Mouse (Mus musculus) forebrain, embryonic 16.5 days (tissue): ENCODE measurements around the gene Rtkn. TPM values are rescaled to one million over a fixed set of nuclear protein-coding genes. Genes with fewer than 3 reads are reported as not detected.

Experiments used
- ATAC-seq: fragments of 200-750 bp; cut with Nextera tagmentation; 2 replicates; pipeline ENCODE4 v1.8.0; 2017; ENCODE audit warnings: mild to moderate bottlenecking, moderate library complexity
- H3K27ac ChIP-seq: fragments of 300-500 bp; sonication (generic); 2 replicates; pipeline ENCODE4 v1.5.1; 2014; ENCODE audit warnings: low read length, control low read depth
- H3K27me3 ChIP-seq: fragments of 300-500 bp; sonication (generic); replicated peaks from 2 replicates; pipeline ENCODE4 v1.6.1; 2014; ENCODE audit warnings: low read length; ENCODE audit not compliant: control insufficient read depth, insufficient read depth
- H3K36me3 ChIP-seq: fragments of 300-500 bp; sonication (generic); 2 replicates; pipeline ENCODE4 v1.6.1; 2014; ENCODE audit not compliant: control insufficient read depth, insufficient read depth
- H3K4me1 ChIP-seq: fragments of 300-500 bp; sonication (generic); replicated peaks from 2 replicates; pipeline ENCODE4 v1.6.1; 2014; ENCODE audit warnings: low read length; ENCODE audit not compliant: control insufficient read depth, insufficient read depth
- H3K4me2 ChIP-seq: fragments of 300-500 bp; sonication (generic); 2 replicates; pipeline ENCODE4 v1.6.1; 2014; ENCODE audit warnings: mild to moderate bottlenecking, low read length, control low read depth
- H3K4me3 ChIP-seq: fragments of 300-500 bp; sonication (generic); replicated peaks from 2 replicates; pipeline ENCODE4 v1.5.1; 2014; ENCODE audit warnings: mild to moderate bottlenecking, low read length, control low read depth
- H3K9ac ChIP-seq: fragments of 300-500 bp; sonication (generic); replicated peaks from 2 replicates; pipeline ENCODE4 v1.6.1; 2014; ENCODE audit warnings: low read depth, low read length, control low read depth
- H3K9me3 ChIP-seq: fragments of 300-500 bp; sonication (generic); 2 replicates; pipeline ENCODE4 v1.6.1; 2016; ENCODE audit warnings: low read length; ENCODE audit not compliant: control insufficient read depth
- WGBS: fragments of 180-500 bp; shearing (Covaris S2); extraction: QIAGEN DNeasy Blood & Tissue Kit; methylation state at CpG from one replicate; pipeline ENCODE4 v1.1.7; 2014; 5-methylcytosine and 5-hydroxymethylcytosine counted together
- polyA plus RNA-seq: library from polyadenylated mRNA; unstranded; fragments of >200 nt; fragmentation: Nextera tagmentation; extraction: Ambion mirVana; gene quantifications from 2 replicates; pipeline ENCODE4 v1.2.1, GENCODE M21; 2015

The Rtkn gene
- polyA plus RNA-seq, 1 experiment from 2014 or later = 7.4 TPM

GRCm38 (mm10) chr6:83115682-83116372 is 19.4 kb upstream of the Rtkn start:
- Histone ChIP-seq H3K27me3 (no peaks in the 10 kb centered on the region), H3K4me2 (peak overlapping the region; percentile 97), H3K36me3 (peaks cover 13% of the 10 kb centered on the region; the same call in 1 of the 2 replicates), H3K4me1 (peaks cover 37% of the 10 kb centered on the region), H3K9me3 (no peaks in the 10 kb centered on the region), H3K27ac (peak overlapping the region; percentile 71), H3K9ac (peak overlapping the region; percentile 94), H3K4me3 (peak overlapping the region; percentile 90)
- ATAC-seq = peak; percentile 19
- WGBS = 2% methylated on average over 36 of the region's 48 CpGs

DNA sequence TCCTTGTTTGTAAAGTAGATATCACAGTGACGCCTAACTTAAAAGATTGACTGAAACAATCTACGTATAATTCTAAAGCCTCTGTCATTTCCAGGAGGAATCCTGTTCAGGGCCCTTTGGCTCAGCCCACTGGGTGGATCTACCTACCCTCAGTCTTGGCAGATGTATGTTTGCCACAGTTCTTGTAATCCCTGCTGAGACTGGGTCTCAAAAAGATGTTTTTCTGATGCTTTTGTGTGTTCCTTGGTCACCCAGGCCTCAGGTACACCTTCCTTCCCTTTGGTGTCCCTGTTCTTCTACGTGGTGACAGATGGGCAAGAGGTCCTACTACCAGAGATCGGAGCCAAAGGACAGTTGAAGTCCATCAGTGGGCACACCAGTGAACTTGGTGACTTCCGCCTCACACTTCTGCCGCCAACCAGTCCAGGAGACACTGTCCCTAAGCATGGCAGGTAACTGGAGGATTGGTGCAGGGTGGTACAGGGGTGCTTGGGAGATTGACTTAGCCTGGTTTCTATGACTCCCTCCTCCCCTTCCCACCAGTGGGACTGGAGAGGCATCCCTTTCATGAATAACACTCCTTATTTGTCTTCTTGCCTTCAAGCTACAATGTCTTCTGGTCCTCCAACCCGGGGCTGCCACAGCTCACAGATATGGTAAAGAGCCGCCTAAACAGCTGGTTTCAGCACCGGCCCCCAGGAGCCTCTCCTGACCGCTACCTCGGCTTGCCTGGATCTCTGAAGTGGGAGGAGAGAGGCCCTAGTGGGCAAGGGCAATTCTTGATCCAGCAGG is 18.7 kb upstream of the Rtkn start:
- no peaks in the 10 kb centered on the region for H3K27me3 ChIP-seq
- H3K9me3 ChIP-seq = no peaks in the 10 kb centered on the region
- H3K4me2 ChIP-seq = peak overlapping the region; percentile 97
- WGBS = 80% methylated on average over 11 of the region's 11 CpGs
- H3K4me1 ChIP-seq = peaks cover 37% of the 10 kb centered on the region
- peak overlapping the region; percentile 90 for H3K4me3 ChIP-seq
- H3K9ac ChIP-seq = peak overlapping the region; percentile 94
- no peak for ATAC-seq
- no peak overlapping the region for H3K27ac ChIP-seq
- peaks cover 13% of the 10 kb centered on the region; the same call in 1 of the 2 replicates for H3K36me3 ChIP-seq

DNA sequence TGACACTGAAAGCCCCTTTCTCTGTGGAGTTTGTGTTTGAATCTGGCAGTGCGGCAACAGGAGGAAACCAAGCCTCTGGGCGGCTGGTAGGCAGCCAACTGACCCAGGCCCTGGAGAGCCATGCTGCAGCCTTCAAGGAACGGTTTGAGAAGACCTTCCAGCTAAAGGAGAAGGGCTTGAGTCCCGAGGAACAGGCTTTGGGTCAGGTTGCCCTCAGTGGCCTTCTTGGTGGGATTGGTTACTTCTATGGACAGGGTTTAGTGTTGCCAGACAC is 18.2 kb upstream of the Rtkn start:
- peaks cover 13% of the 10 kb centered on the region; the same call in 1 of the 2 replicates for H3K36me3 ChIP-seq
- H3K4me1 ChIP-seq = peaks cover 37% of the 10 kb centered on the region
- no peak overlapping the region for H3K9ac ChIP-seq
- no peaks in the 10 kb centered on the region for H3K9me3 ChIP-seq
- H3K27me3 ChIP-seq = no peaks in the 10 kb centered on the region
- H3K4me3 ChIP-seq = no peak overlapping the region
- no peak overlapping the region for H3K27ac ChIP-seq
- no peak overlapping the region for H3K4me2 ChIP-seq
- 83% methylated on average over 4 of the region's 4 CpGs for WGBS
- ATAC-seq = no peak

DNA sequence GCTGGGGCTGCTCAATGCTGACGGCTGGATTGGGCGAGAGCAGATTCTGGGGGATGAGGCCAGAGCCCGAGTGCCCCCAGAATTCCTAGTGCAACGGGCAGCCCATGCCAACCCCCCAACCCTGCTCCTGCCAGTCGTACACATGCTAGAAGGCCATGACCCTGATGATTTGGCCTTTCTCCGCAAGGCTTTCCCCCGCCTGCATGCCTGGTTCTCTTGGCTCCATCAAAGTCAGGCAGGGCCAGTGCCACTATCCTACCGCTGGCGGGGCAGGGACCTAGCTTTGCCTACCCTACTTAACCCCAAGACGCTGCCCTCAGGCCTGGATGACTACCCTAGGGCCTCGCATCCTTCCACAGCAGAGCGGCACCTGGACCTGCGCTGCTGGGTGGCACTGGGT is 17.6 kb upstream of the Rtkn start:
- no peaks in the 10 kb centered on the region for H3K9me3 ChIP-seq
- no peaks in the 10 kb centered on the region for H3K27me3 ChIP-seq
- no peak for ATAC-seq
- 91% methylated on average over 13 of the region's 13 CpGs for WGBS
- H3K4me3 ChIP-seq = no peak overlapping the region
- peaks cover 41% of the 10 kb centered on the region for H3K4me1 ChIP-seq
- H3K4me2 ChIP-seq = no peak overlapping the region
- H3K9ac ChIP-seq = no peak overlapping the region
- no peak overlapping the region for H3K27ac ChIP-seq
- H3K36me3 ChIP-seq = peaks cover 13% of the 10 kb centered on the region; the same call in 1 of the 2 replicates

- H3K9ac ChIP-seq = no peak overlapping the region
- peaks cover 13% of the 10 kb centered on the region; the same call in 1 of the 2 replicates for H3K36me3 ChIP-seq
- ATAC-seq = no peak
- no peaks in the 10 kb centered on the region for H3K9me3 ChIP-seq
- H3K4me1 ChIP-seq = peaks cover 47% of the 10 kb centered on the region
- no peak overlapping the region for H3K4me2 ChIP-seq
- no peak overlapping the region for H3K27ac ChIP-seq
- no peaks in the 10 kb centered on the region for H3K27me3 ChIP-seq
- H3K4me3 ChIP-seq = no peak overlapping the region
- WGBS = 78% methylated on average over 11 of the region's 11 CpGs
Measured at GRCm38 (mm10) chr6:83118369-83118768, 16.9 kb upstream of the Rtkn start.

GRCm38 (mm10) chr6:83118825-83119733 is 16.2 kb upstream of the Rtkn start:
- H3K4me3 ChIP-seq = no peak overlapping the region
- peaks cover 54% of the 10 kb centered on the region for H3K4me1 ChIP-seq
- H3K9me3 ChIP-seq = no peaks in the 10 kb centered on the region
- WGBS = 83% methylated on average over 14 of the region's 14 CpGs
- no peaks in the 10 kb centered on the region for H3K27me3 ChIP-seq
- H3K27ac ChIP-seq = no peak overlapping the region
- H3K36me3 ChIP-seq = peaks cover 13% of the 10 kb centered on the region; the same call in 1 of the 2 replicates
- ATAC-seq = no peak
- no peak overlapping the region; the same call in 1 of the 2 replicates for H3K9ac ChIP-seq
- H3K4me2 ChIP-seq = no peak overlapping the region; the same call in 1 of the 2 replicates

- Histone ChIP-seq H3K27ac (no peak overlapping the region), H3K36me3 (peaks cover 13% of the 10 kb centered on the region; the same call in 1 of the 2 replicates), H3K27me3 (no peaks in the 10 kb centered on the region), H3K4me3 (no peak overlapping the region), H3K4me2 (peak overlapping the region; percentile 79), H3K4me1 (peaks cover 55% of the 10 kb centered on the region), H3K9me3 (no peaks in the 10 kb centered on the region), H3K9ac (peak overlapping the region; percentile 97)
- WGBS = 86% methylated on average over 7 of the region's 7 CpGs
- ATAC-seq = no peak
Measured at GRCm38 (mm10) chr6:83119734-83120051, 15.6 kb upstream of the Rtkn start.

DNA sequence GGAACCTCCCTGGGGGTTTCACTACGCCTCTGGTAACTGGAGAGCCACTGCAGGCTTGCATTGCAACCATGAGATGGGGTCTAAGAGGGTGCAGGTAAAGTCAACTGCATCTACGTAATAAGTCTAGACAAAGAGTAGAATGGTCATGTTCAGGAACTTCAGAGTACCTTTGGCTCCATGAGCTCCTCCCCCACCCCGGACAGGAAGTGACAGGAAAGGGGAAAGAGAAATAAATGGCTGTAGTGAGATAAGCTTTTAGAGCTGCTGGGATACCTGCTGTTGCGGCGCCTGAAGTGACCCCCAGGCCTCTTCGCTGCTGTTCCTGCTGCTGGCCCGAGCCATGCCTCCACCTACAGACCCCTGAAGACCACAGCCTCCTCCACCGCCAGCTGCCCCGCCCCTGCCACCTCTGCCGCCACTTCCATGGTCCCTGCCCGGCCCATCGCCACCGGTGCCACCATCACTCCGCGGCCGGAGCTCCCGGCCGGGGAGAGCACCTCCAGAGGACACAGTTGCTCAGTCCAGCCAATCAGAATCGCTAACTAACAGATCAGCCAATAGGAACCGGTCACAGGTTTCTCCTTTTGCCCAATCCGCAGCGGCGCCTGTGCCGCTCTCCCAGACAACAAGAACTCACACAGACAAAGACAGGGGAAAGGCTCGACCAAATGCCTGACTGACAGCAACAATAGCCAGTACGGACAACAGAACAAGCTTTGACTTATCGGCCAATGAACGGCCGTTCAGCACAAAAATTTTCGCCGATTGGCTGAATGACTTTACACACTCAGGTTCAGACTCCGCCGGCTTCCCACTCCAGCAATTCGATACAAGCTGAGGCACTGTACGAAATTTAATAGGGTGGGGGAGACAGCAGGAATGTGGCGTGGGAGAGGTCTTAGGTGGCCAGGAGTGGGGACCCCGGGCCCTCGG is 14.1 kb upstream of the Rtkn start, which contains the start of gene Wbp1:
Wbp1 (minus strand) TSS at position 630 of the 933 bp plus-strand sequence.
- peak within 1 kb of the TSS; percentile 98 for H3K27ac ChIP-seq
- H3K9ac ChIP-seq = peak within 1 kb of the TSS; percentile 97
- H3K27me3 ChIP-seq = no peaks in the 10 kb centered on the region
- H3K4me2 ChIP-seq = peak within 1 kb of the TSS; percentile 98
- peak; percentile 96 for ATAC-seq
- H3K9me3 ChIP-seq = no peaks in the 10 kb centered on the region
- peak within 1 kb of the TSS; percentile 86 for H3K4me3 ChIP-seq
- H3K4me1 ChIP-seq = peaks cover 48% of the 10 kb centered on the region
- WGBS = under 1% methylated on average over 38 of the region's 38 CpGs
- peaks cover 13% of the 10 kb centered on the region; the same call in 1 of the 2 replicates for H3K36me3 ChIP-seq
